Mouse (Mus musculus) heart, embryonic 11.5 days (tissue): ENCODE measurements around the gene Steap3. TPM values are rescaled to one million over a fixed set of nuclear protein-coding genes. Genes with fewer than 3 reads are reported as not detected.

ENCODE experiments used
- ATAC-seq: fragments of 200-750 bp; cut with Nextera tagmentation; replicated peaks from 2 replicates; pipeline ENCODE4 v1.8.0; 2017; ENCODE audit warnings: moderate library complexity; ENCODE audit not compliant: insufficient number of reproducible peaks, low FRiP score, low TSS enrichment
- H3K27ac ChIP-seq: fragments of 300-500 bp; sonication (generic); 2 replicates; pipeline ENCODE4 v1.5.1; 2014; ENCODE audit warnings: mild to moderate bottlenecking, low read depth, low read length
- H3K27me3 ChIP-seq: fragments of 300-500 bp; sonication (generic); 2 replicates; pipeline ENCODE4 v1.6.1; 2014; ENCODE audit warnings: mild to moderate bottlenecking, low read length, mixed read lengths; ENCODE audit not compliant: control insufficient read depth, insufficient read depth
- H3K36me3 ChIP-seq: fragments of 300-500 bp; sonication (generic); 2 replicates; pipeline ENCODE4 v1.6.1; 2014; ENCODE audit warnings: mild to moderate bottlenecking, low read length, moderate library complexity, mixed read lengths; ENCODE audit not compliant: control insufficient read depth, insufficient read depth
- H3K4me1 ChIP-seq: fragments of 300-500 bp; sonication (generic); 2 replicates; pipeline ENCODE4 v1.6.1; 2014; ENCODE audit warnings: low read length; ENCODE audit not compliant: control insufficient read depth, insufficient read depth
- H3K4me2 ChIP-seq: fragments of 300-500 bp; sonication (generic); 2 replicates; pipeline ENCODE4 v1.6.1; 2014; ENCODE audit warnings: mild to moderate bottlenecking, moderate library complexity
- H3K4me3 ChIP-seq: fragments of 300-500 bp; sonication (generic); 2 replicates; pipeline ENCODE4 v1.5.1; 2014; ENCODE audit warnings: low read depth, low read length
- H3K9ac ChIP-seq: fragments of 300-500 bp; sonication (generic); 2 replicates; pipeline ENCODE4 v1.6.1; 2014; ENCODE audit warnings: mild to moderate bottlenecking, low read depth, low read length, moderate library complexity
- H3K9me3 ChIP-seq: fragments of 300-500 bp; sonication (generic); replicated peaks from 2 replicates; pipeline ENCODE4 v1.6.1; 2016; ENCODE audit warnings: low read length; ENCODE audit not compliant: control insufficient read depth
- WGBS: fragments of 180-500 bp; shearing (Covaris S2); extraction: QIAGEN DNeasy Blood & Tissue Kit; methylation state at CpG from one replicate; pipeline ENCODE4 v1.1.7; 2014; ENCODE audit not compliant: insufficient replicate concordance; 5-methylcytosine and 5-hydroxymethylcytosine counted together
- polyA plus RNA-seq: library from polyadenylated mRNA; unstranded; fragments of >200 nt; fragmentation: Nextera tagmentation; extraction: Ambion mirVana; gene quantifications from 2 replicates; pipeline ENCODE4 v1.2.1, GENCODE M21; 2014

Steap3 gene
- polyA plus RNA-seq, 1 experiment from 2014 or later: 18.6 TPM

DNA sequence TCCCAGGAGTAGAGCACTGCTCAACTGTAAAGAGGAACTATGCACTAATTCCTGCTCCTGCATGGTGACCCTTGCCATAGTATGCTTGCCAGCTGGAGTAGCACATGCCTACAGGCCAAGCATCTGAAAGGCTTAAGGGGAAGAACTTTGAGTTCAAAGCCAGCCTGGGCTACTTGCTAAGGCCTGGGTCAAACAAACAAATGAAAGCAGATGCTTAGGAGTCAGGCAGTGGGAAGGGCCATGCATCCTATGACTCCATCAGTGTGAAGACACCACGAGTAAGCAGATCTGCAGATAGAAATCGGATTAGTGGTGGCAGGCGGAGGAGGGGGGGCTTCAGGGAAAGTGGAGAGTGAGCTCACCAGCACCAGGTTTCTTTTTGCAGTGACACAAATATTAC, 25.2 kb downstream of the Steap3 start:
- H3K4me1 ChIP-seq: peaks cover 18% of the 10 kb centered on the region

DNA sequence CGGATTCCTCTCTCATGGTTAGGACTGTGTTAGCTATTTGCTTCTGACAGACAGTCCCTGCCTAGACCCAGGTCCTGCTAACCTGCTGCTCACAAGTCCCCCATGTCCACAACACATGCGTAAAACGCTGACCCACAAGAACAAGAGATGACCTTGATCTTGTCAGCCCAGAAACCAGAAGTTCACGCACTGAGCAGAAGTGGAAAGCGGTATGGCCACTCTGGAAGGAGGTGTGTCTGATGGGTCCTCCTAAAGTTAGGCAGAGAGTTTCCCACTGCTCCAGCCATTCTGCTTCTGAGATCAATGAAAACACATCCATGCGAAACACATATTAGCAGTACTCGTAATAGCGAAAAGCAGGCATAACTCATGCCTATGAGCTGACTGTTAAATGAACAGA, 25.6 kb downstream of the Steap3 start:
- H3K36me3 ChIP-seq: no peaks in the 10 kb centered on the region
- H3K4me3 ChIP-seq: no peak overlapping the region
- H3K4me2 ChIP-seq: no peak overlapping the region
- peaks cover 18% of the 10 kb centered on the region for H3K4me1 ChIP-seq
- H3K27ac ChIP-seq: no peak overlapping the region
- H3K9me3 ChIP-seq: no peaks in the 10 kb centered on the region
- no peaks in the 10 kb centered on the region for H3K27me3 ChIP-seq
- WGBS: 80% methylated on average over 8 of the region's 8 CpGs
- no peak overlapping the region for H3K9ac ChIP-seq
- ATAC-seq: no peak

More for the DNA sequence above, 25.2 kb downstream of the Steap3 start:
- H3K9ac ChIP-seq: no peak overlapping the region
- ATAC-seq: no peak
- WGBS: 55% methylated on average over 3 of the region's 3 CpGs
- H3K9me3 ChIP-seq: peaks cover 2% of the 10 kb centered on the region; the same call in 1 of the 2 replicates
- no peaks in the 10 kb centered on the region for H3K27me3 ChIP-seq
- no peaks in the 10 kb centered on the region for H3K36me3 ChIP-seq
- no peak overlapping the region for H3K4me3 ChIP-seq
- no peak overlapping the region for H3K4me2 ChIP-seq
- H3K27ac ChIP-seq: no peak overlapping the region

DNA sequence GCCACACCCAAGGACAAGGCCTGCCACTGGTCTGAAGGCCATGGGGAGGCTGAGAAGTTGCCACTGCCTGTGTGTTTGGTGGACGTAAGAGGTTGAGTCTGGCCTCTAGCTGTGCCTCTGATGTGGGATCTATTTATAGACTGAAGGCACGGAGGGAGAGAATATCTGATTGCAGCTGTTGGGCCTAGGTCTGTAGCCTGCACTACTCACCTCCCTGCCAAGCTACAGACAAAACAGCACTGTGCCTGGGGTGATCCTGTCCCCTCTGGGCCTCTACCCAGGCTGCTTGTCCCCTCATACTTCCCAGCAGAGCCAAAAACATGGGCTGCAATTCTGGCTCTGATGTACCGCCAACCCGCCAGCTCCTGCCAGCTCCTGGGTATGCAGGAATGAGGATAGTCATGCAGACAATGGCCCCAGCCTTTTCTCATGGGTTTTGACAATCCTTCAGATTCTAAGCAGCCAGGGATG, 26.8 kb downstream of the Steap3 start:
- 37% methylated on average over 4 of the region's 4 CpGs for whole genome bisulfite sequencing
- Histone ChIP-seq H3K4me3 (no peak overlapping the region), H3K4me2 (peak overlapping the region; percentile 4; the same call in 1 of the 2 replicates), H3K27ac (peak overlapping the region; percentile 78), H3K36me3 (no peaks in the 10 kb centered on the region), H3K9me3 (no peaks in the 10 kb centered on the region), H3K9ac (no peak overlapping the region), H3K27me3 (no peaks in the 10 kb centered on the region), H3K4me1 (peaks cover 18% of the 10 kb centered on the region)
- ATAC-seq: no peak

DNA sequence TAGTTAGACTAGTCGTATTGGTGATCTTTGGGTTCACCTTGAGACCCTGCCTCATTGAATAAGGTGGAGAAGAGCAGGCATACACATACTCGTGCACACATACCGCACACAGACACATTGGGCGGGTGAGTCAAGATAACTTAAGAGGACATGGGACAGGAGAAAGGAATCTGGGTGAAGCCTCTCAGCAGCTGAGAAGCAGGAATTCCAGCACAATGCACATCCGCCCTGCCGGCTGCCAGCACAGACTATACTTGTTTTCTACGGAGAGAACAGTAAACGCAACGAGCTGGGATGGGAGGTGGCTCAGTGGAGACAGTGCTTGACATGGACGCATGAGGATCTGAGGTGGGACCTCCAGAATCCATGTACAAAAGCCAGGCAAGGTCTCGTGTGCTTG, 27.9 kb downstream of the Steap3 start:
- Histone ChIP-seq H3K9me3 (no peaks in the 10 kb centered on the region), H3K9ac (no peak overlapping the region), H3K27me3 (no peaks in the 10 kb centered on the region), H3K4me2 (no peak overlapping the region), H3K4me1 (peaks cover 18% of the 10 kb centered on the region), H3K4me3 (no peak overlapping the region), H3K27ac (peak overlapping the region; percentile 78; the same call in 1 of the 2 replicates), H3K36me3 (no peaks in the 10 kb centered on the region)
- no peak for ATAC-seq
- WGBS: 60% methylated on average over 11 of the region's 11 CpGs

DNA sequence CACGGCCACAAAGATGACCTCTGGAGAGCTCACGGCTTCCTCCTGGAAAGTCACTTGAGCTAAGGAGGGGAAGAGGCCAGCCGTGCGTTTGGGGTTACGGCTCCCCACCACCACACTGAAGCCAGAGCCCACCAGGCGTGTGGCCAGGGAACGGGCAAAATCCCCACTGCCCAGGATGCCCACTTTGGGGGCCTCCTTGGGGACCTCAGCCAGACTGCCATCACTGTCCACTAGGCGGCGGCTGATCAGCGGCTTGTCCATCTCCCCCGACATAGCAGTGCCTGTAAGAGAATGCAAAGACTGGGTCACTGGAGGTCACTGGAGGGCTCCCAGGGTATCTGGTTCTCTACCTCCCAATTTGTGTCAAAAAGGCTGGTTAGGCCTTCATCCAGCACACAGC, 28.5 kb downstream of the Steap3 start:
- Histone ChIP-seq H3K36me3 (no peaks in the 10 kb centered on the region), H3K4me3 (no peak overlapping the region), H3K9me3 (no peaks in the 10 kb centered on the region), H3K27ac (no peak overlapping the region), H3K4me2 (no peak overlapping the region), H3K27me3 (no peaks in the 10 kb centered on the region), H3K4me1 (peaks cover 18% of the 10 kb centered on the region), H3K9ac (no peak overlapping the region)
- WGBS: 75% methylated on average over 11 of the region's 11 CpGs
- ATAC-seq: no peak

DNA sequence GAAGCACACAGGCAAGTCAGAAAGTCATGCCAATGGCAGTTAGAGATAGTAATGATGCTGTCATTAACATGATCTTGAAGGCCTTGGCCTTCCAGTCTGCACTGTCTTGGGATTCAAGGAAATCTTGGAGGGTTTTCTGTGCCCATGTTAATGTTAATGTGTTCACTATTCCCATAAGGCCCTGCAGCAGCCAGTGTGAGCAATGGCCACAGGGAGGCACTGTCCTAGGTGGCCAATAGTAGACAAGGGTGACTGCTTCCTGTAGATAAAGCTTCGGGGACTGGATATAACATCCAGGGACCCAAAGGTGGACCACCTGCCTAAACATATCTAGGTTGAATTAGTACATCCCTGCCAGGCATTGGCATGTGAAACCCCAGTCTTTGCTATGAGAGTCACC, 35.4 kb downstream of the Steap3 start:
- Histone ChIP-seq H3K27ac (no peak overlapping the region), H3K4me1 (no peaks in the 10 kb centered on the region), H3K27me3 (no peaks in the 10 kb centered on the region), H3K9ac (no peak overlapping the region), H3K4me2 (no peak overlapping the region), H3K36me3 (no peaks in the 10 kb centered on the region), H3K4me3 (no peak overlapping the region), H3K9me3 (no peaks in the 10 kb centered on the region)
- no peak for ATAC-seq
- WGBS: 61% methylated on average over 1 of the region's 1 CpGs

DNA sequence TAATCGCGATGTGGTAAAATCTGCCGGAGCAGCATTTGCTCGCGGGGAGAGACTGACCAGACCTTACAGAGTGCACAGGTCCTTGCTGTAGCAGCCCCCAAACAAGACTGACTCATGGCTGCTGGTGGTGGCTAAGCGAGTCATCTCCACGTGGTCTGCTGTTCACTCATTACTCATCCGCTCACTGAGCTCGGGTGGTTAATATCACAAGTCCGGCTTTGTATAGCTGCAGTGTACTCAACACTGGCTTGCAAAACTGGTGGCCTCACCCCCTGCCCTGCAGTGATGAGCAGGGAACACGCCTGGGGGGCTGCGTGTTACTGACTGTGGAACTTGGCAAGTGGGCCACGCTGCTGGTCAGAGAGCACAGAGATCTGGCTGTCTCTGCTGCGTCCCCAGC, 36.1 kb downstream of the Steap3 start:
- H3K4me2 ChIP-seq: no peak overlapping the region
- H3K9ac ChIP-seq: no peak overlapping the region
- 83% methylated on average over 14 of the region's 14 CpGs for WGBS
- H3K4me1 ChIP-seq: no peaks in the 10 kb centered on the region
- no peaks in the 10 kb centered on the region for H3K27me3 ChIP-seq
- no peak overlapping the region for H3K4me3 ChIP-seq
- no peaks in the 10 kb centered on the region for H3K36me3 ChIP-seq
- H3K27ac ChIP-seq: no peak overlapping the region
- no peaks in the 10 kb centered on the region for H3K9me3 ChIP-seq
- ATAC-seq: no peak

DNA sequence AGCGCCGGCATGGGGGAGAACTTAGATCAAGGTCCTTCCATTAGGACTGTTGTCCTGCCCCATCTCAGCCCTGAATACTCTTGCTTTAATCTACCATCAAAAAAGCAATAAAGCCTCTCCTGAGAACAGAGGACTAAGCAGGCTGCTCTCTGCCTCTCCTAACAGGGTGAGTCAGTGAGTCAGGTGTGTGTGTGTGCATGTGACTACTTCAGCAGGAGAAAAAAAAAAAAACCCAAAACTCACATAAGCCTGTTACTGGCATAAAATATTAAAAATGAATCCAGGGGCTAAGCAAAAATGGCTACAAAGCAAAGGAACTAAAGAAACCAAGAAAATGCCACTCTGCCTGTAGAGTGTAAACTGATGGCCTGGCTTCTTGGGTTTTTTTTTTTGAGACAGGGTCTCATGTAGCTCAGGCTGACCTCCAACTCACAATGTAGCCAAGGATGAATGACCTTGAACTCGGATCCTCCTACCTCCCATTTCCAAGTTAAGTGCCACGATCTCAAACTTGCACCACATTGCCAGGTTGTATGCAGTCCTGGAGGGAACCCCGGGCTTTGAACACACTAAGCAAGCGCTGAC, 36.8 kb downstream of the Steap3 start:
- Histone ChIP-seq H3K27ac (no peak overlapping the region), H3K36me3 (no peaks in the 10 kb centered on the region), H3K4me3 (no peak overlapping the region), H3K9me3 (no peaks in the 10 kb centered on the region), H3K27me3 (no peaks in the 10 kb centered on the region), H3K4me2 (no peak overlapping the region), H3K4me1 (no peaks in the 10 kb centered on the region), H3K9ac (no peak overlapping the region)
- 86% methylated on average over 6 of the region's 6 CpGs for WGBS
- no peak for ATAC-seq

DNA sequence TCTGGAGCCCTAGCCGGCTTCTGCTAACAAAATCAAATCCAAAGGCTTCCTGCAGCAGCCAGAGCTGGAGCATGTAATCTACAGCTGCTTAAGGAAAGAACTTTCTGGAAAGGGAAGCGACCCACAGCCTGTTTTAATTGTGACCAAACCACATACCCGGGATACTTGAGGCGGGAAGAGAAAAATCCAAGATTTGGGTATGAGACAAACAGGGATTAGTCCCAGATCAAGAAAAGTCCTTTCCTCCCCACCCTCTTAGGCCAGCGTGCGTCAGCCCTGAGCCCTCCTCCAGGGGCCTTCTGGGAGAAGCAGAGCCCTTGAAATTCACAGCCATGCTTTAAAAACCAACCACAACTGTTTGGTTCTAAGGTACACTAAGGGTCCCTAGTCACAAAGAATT, 40.3 kb downstream of the Steap3 start:
- Histone ChIP-seq H3K4me3 (no peak overlapping the region), H3K9me3 (no peaks in the 10 kb centered on the region), H3K9ac (no peak overlapping the region), H3K4me1 (no peaks in the 10 kb centered on the region), H3K27me3 (no peaks in the 10 kb centered on the region), H3K4me2 (no peak overlapping the region), H3K27ac (no peak overlapping the region), H3K36me3 (no peaks in the 10 kb centered on the region)
- no peak for ATAC-seq
- 81% methylated on average over 6 of the region's 6 CpGs for WGBS
